Mouse (Mus musculus) midbrain, postnatal 0 days (tissue): ENCODE results near the gene Hmbs. TPM values are rescaled to one million over a fixed set of nuclear protein-coding genes. Genes with fewer than 3 reads are reported as not detected.

Experiments
- ATAC-seq: fragments of 200-750 bp; cut with Nextera tagmentation; 2 replicates; pipeline ENCODE4 v1.8.0; 2017; ENCODE audit warnings: moderate number of reproducible peaks, mild to moderate bottlenecking, moderate TSS enrichment, moderate library complexity; ENCODE audit not compliant: low FRiP score
- DNase-seq: peaks from one replicate; pipeline ENCODE4 v3.0.0-alpha.2; 2015; ENCODE audit warnings: low spot score
- H3K27ac ChIP-seq: fragments of 300-500 bp; sonication (generic); 2 replicates; pipeline ENCODE4 v1.5.1; 2014; ENCODE audit warnings: low read depth, mild to moderate bottlenecking, low read length, mixed read lengths
- H3K27me3 ChIP-seq: fragments of 300-500 bp; sonication (generic); 2 replicates; pipeline ENCODE4 v1.6.1; 2014; ENCODE audit warnings: low read length, control low read depth, mixed read lengths; ENCODE audit not compliant: insufficient read depth
- H3K36me3 ChIP-seq: fragments of 300-500 bp; sonication (generic); 2 replicates; pipeline ENCODE4 v1.6.1; 2014; ENCODE audit warnings: low read length, control low read depth, mixed read lengths; ENCODE audit not compliant: insufficient read depth
- H3K4me1 ChIP-seq: fragments of 300-500 bp; sonication (generic); 2 replicates; pipeline ENCODE4 v1.6.1; 2014; ENCODE audit warnings: mild to moderate bottlenecking, control low read depth, antibody characterized with exemption, low read length, mixed read lengths; ENCODE audit not compliant: insufficient read depth
- H3K4me2 ChIP-seq: fragments of 300-500 bp; sonication (generic); 2 replicates; pipeline ENCODE4 v1.6.1; 2014; ENCODE audit warnings: low read depth, mild to moderate bottlenecking, low read length, mixed read lengths; ENCODE audit not compliant: poor library complexity, severe bottlenecking
- H3K4me3 ChIP-seq: fragments of 300-500 bp; sonication (generic); 2 replicates; pipeline ENCODE4 v1.5.1; 2014; ENCODE audit warnings: low read depth, mild to moderate bottlenecking, low read length, moderate library complexity
- H3K9ac ChIP-seq: fragments of 300-500 bp; sonication (generic); replicated peaks from 2 replicates; pipeline ENCODE4 v1.6.1; 2014; ENCODE audit warnings: mild to moderate bottlenecking, low read length, moderate library complexity, mixed read lengths; ENCODE audit not compliant: poor library complexity, severe bottlenecking
- H3K9me3 ChIP-seq: fragments of 300-500 bp; sonication (generic); 2 replicates; pipeline ENCODE4 v1.6.1; 2016; ENCODE audit warnings: low read length, control low read depth
- CTCF ChIP-seq: IDR thresholded peaks from 2 replicates; pipeline ENCODE4 v1.5.1; 2016; ENCODE audit warnings: antibody characterized with exemption, mild to moderate bottlenecking
- WGBS: fragments of 180-500 bp; shearing (Covaris S2); extraction: QIAGEN DNeasy Blood & Tissue Kit; methylation state at CpG from one replicate; pipeline ENCODE4 v1.1.7; 2014; 5-methylcytosine and 5-hydroxymethylcytosine counted together
- polyA plus RNA-seq: library from polyadenylated mRNA; unstranded; fragments of >200 nt; fragmentation: Nextera tagmentation; extraction: Ambion mirVana; gene quantifications from 2 replicates; pipeline ENCODE4 v1.2.1, GENCODE M21; 2015
- total RNA-seq: library from RNA; depleted of rRNA; stranded (reverse); fragments of >200 nt; gene quantifications from 2 replicates; pipeline ENCODE4 v1.2.3, GENCODE M21; 2014

Hmbs gene
- total and polyA plus RNA-seq, 2 experiments from 2014 or later: 30.1 to 55.5 TPM

DNA sequence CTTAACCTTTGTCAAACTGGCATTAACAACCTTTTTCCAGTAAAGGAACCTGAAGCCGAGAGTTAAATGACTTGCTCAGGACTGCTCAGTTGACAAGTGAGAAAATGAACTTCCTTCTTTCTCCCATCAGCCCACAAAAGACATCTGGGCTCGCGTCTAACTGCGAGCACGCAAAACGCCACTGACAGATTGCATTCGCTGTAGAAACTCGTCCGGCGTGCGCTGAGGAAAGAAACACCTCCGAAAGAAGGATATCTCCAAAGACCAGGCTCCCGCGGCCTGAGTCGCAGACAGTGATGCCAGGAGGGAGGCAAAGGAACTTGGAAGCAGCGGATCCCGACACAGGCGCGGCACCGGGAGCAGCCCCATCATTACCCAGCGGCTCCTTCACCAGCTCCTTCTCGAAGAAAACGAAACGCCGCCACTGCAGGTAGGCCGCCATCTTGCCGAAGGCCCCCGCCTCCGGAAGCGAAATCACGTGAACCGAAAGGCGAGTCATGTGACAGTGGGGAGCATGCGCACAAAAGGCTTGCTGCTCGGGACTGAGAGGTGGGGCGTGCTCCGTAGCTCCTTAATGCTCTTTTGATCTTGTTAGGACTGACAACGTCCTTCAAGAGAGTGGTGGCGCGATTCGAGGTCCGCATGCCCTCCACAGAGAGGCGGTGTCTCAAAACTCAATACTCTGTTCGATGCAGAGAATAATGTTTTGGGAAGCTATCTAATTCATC is 17.3 kb upstream of the Hmbs start, which contains the start of gene Vps11:
Gene Vps11, minus strand, starts transcription at position 481 of the 728 bp plus-strand sequence.
- DNase-seq: peak; percentile 97
- WGBS: under 1% methylated on average over 44 of the region's 44 CpGs

DNA sequence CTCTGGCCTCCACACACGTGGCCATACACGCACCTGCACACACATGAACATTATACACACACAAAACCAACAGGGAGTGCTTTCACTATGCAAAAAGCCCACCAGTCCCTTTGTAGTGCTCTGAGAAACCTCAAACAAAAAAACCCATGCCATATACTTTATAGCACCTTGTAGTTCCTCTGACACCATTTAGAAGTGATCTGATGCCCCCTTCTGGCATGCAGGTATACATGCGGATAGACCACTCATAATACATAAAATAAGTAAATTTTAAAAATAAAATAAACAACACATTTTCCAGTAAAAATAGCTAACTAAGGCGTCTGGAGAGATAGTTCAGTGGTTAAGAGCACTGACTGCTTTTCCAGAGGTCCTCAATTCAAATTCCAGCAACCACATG is 13.2 kb upstream of the Hmbs start:
- H3K27ac ChIP-seq: no peak overlapping the region
- no peak overlapping the region for H3K4me2 ChIP-seq
- peak; percentile 63 for TF ChIP-seq CTCF
- no peak for ATAC-seq
- 0 out of 2 replicates have a peak, but pooled peaks cover 3% of the 10 kb centered on the region for H3K4me1 ChIP-seq
- no peaks in the 10 kb centered on the region for H3K27me3 ChIP-seq
- WGBS: 68% methylated on average over 4 of the region's 4 CpGs
- H3K4me3 ChIP-seq: no peak overlapping the region
- DNase-seq: no peak
- H3K9ac ChIP-seq: no peak overlapping the region
- no peaks in the 10 kb centered on the region for H3K9me3 ChIP-seq
- H3K36me3 ChIP-seq: peaks cover 55% of the 10 kb centered on the region

More for the DNA sequence above, 17.3 kb upstream of the Hmbs start, which contains the start of gene Vps11:
- Histone ChIP-seq H3K36me3 (peaks cover 14% of the 10 kb centered on the region), H3K27me3 (no peaks in the 10 kb centered on the region), H3K4me1 (0 out of 2 replicates have a peak, but pooled peaks cover 3% of the 10 kb centered on the region), H3K9me3 (no peaks in the 10 kb centered on the region), H3K9ac (peak within 1 kb of the TSS; percentile 87), H3K27ac (peak within 1 kb of the TSS; percentile 78), H3K4me2 (peak within 1 kb of the TSS; percentile 66), H3K4me3 (peak within 1 kb of the TSS; percentile 65)
- TF ChIP-seq CTCF: peak; percentile 33; the same call in 1 of the 2 replicates
- ATAC-seq: peak; percentile 89

DNA sequence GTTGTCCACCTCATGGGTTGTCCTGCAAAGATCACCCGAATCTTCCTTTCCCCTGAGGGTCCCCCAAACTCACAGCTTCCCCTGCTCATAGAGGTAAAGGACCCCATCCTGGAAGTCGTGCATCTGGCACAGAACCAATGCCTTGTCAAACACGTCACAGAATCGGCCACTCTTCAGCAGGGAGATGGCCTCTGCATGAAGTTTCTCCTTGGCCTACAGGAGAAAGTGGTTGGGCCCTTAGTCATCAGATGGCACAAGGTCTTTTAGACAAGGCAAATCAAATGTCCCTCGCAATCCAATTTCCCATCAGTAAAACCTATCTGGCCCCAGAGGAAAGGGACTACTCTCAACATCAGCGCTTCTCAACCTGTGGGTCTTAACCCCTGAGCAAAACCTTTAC is 9.1 kb upstream of the Hmbs start:
- Histone ChIP-seq H3K9me3 (no peaks in the 10 kb centered on the region), H3K4me2 (no peak overlapping the region), H3K4me1 (no peaks in the 10 kb centered on the region), H3K27ac (no peak overlapping the region), H3K27me3 (no peaks in the 10 kb centered on the region), H3K4me3 (no peak overlapping the region), H3K9ac (no peak overlapping the region), H3K36me3 (peaks cover 76% of the 10 kb centered on the region)
- 95% methylated on average over 6 of the region's 6 CpGs for WGBS
- no peak for DNase-seq
- ATAC-seq: no peak
- TF ChIP-seq CTCF: no peak

DNA sequence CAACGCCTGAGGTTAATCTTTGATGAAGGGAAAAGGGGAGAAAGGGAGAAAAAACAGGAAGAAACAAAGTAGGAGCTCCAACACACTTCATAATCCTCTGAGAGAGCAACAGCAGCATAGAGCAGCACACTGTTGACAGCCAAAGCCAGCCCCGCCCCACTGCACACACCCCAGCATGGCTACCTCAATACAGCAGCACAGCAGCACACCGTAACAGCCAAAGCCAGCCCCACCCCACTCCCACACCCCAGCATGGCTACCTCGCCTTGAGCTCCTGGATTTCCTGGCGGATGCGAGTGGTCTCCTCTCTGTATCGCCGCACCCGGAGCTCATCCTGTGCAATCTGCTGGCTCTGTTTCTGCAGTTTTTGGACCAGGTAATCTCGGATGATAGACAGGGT is 8.3 kb upstream of the Hmbs start:
- Histone ChIP-seq H3K4me2 (no peak overlapping the region), H3K9ac (no peak overlapping the region), H3K27me3 (no peaks in the 10 kb centered on the region), H3K36me3 (peaks cover 80% of the 10 kb centered on the region), H3K4me3 (no peak overlapping the region), H3K27ac (no peak overlapping the region), H3K9me3 (no peaks in the 10 kb centered on the region), H3K4me1 (no peaks in the 10 kb centered on the region)
- TF ChIP-seq CTCF: no peak
- WGBS: 90% methylated on average over 10 of the region's 10 CpGs
- no peak for DNase-seq
- ATAC-seq: no peak

DNA sequence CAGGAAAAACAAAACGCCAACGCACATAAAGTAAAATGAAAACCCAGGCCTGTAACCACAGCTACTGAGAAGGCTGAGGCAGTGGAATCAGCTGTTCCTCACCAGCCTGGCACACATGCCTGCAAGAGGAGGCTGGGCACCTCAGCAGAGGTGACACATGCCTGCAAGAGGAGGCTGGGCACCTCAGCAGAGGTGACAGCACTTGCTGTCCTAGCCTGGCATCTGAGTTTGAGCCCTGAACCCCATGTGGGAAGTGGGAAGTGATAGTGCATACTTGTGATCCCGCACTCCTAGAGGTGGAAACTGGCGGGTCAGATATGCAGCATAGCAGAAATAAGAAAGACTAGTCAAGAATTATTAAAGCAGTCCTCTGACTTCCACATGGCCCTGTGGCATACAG is 7.4 kb upstream of the Hmbs start:
- WGBS: 93% methylated on average over 4 of the region's 4 CpGs
- Histone ChIP-seq H3K9ac (no peak overlapping the region), H3K27me3 (no peaks in the 10 kb centered on the region), H3K36me3 (peaks cover 82% of the 10 kb centered on the region), H3K4me3 (no peak overlapping the region), H3K9me3 (no peaks in the 10 kb centered on the region), H3K4me1 (no peaks in the 10 kb centered on the region), H3K27ac (no peak overlapping the region), H3K4me2 (no peak overlapping the region)
- no peak for ATAC-seq
- DNase-seq: no peak
- TF ChIP-seq CTCF: no peak

DNA sequence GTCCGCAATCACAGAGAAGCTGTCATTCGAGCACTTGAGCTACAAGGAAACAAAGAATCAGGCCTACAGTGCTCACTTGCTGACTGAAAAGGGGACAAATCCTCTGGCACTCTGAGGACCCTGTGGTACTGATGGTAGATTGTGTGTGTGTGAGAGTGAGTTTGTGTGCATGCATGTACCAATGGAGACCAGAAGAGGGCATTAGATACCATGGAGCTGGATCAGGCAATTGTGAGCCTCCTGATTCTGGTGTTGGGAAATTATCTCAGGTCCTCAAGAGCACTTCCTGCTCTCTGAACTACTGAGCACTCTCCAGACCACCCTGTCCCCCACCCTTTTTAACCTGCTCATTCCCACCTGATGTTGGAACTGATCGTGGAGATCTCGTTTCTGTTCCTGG is 4.5 kb upstream of the Hmbs start:
- Histone ChIP-seq H3K27me3 (no peaks in the 10 kb centered on the region), H3K4me3 (no peak overlapping the region), H3K27ac (no peak overlapping the region), H3K4me1 (no peaks in the 10 kb centered on the region), H3K4me2 (no peak overlapping the region), H3K9ac (no peak overlapping the region), H3K36me3 (peaks cover 54% of the 10 kb centered on the region), H3K9me3 (no peaks in the 10 kb centered on the region)
- ATAC-seq (no peak), DNase-seq (no peak)
- WGBS: 97% methylated on average over 4 of the region's 4 CpGs
- peak; percentile 22; the same call in 1 of the 2 replicates for TF ChIP-seq CTCF
